Mouse (Mus musculus) T-helper 1 cell (primary cell): ENCODE results near the gene 2310050C09Rik.

Source experiments
- in situ Hi-C: fragments of 300-600 bp; cut with MboI, MseI; formaldehyde crosslinking; loops from one replicate; pipeline ENCODE4 v1.15.1; 2025; ENCODE audit warnings: high pct_unique_total_duplicates

The 2310050C09Rik gene

DNA sequence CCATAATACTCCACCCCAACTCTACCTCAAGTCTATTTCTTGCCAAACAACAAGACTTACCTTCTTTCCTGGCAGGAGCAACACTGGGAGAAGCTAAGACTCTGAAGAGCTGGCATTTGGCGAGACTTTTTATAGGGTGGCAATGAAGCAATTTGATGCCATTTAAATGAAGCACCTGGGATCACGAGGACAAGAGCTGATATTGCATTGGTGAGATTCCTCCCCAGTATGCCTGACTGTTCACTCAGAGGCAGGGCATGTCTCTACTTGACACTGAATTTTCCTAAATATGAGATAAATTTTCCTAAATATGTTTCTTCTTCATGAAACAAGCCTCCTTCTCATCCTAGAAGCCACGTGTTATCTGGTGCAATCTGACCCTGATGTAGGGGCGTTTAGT lies at the start of gene 2310050C09Rik:
TSS of gene 2310050C09Rik (minus strand) at position 101 of the 400 bp plus-strand sequence.
- in situ Hi-C loops = no loop called here

DNA sequence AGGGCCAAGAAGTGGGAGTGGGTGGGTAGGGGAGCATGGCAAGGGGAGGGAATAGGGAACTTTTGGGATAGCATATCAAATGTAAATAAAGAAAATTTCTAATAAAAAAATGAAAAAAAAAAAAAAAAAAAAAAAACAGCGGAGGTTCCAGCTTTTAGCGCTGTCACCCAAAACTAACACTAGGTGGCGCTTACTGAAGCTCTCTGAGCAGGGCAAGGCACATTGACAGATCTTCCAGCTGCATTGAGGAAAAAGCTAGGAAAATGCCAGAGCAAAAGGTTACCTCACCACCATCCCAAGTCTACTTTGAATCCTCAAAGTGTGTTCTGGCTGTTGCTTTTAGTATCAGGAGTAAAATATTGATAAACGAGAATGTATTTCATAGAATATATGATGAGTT lies 37.6 kb upstream of the 2310050C09Rik start:
- in situ Hi-C loops = no loop called here

DNA sequence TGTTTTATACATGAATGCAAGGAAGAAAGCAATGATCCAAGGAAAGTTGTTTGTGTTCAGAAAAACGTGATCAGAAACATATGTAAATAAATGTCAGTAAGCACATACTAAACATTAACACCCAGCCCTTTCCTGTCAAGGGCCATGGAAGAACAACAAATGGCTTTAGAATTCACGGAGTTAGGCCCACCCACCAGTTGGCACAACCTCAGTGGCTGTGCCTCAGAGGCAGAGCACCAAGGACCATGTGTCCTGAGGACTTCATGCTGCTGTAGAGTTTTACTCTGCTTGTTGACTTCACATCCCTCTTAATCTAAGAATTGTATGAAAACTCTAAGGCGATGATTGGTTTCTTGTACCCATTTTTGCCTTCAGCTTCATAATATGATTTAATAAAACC lies 35.2 kb upstream of the 2310050C09Rik start:
- in situ Hi-C loops = no loop called here

DNA sequence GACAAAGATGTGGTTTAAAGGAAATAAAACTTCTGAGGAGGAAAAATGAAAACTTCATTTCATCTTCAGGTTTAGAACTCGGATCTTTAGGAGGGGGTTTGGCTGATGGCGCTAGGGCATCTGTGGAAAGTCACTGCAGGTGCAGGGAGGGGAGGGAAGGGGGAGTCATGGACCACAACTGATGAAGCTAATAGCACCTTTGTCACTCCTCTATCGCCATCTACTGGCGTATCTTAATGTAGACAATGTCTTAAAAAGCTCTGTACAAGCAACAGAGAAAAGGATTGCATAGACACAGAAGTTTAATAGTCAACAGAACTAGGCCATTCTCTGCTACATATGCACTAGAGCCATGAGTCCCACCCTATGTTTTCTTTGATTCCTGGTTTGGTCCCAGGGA lies 33.6 kb upstream of the 2310050C09Rik start:
- in situ Hi-C loops = no loop called here

DNA sequence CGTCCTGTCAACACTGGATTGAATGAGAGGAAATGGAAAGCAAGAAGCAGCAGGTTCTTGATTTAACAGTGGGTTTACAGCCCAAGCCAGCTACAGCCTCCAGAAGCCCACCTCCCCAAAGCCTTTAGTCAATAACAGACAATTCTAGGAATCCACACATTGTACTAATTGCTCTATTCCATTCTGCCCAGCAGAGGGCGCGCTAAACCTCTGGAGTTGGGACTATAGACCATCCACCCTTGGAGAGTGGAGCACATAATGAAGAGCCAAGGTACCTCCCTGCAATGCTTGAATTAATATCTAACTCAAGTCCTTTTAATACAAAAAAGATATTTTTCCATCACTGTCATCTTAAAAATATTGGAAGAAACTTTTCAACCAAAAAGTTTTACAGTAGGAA lies 33.0 kb upstream of the 2310050C09Rik start:
- in situ Hi-C loops = no loop called here

DNA sequence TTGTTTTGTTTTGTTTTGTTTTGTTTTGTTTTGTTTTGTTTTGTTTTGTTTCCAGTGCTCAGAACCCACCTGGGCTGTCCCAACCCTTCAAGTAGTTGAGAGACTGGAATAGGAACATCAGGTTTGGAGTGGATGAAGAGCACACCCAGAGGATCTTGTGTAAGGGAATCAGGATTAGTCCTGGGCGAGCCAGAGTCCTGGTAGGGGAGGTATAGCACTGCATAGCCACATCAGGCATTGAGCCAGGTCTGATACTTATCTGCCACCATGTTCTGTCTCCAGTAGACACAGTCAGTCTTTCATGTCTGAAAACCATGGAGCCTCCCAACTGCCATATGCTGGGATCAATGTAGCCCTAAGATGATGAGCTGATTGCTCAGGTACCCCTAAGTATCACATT lies 24.5 kb upstream of the 2310050C09Rik start:
- in situ Hi-C loops = no loop called here

DNA sequence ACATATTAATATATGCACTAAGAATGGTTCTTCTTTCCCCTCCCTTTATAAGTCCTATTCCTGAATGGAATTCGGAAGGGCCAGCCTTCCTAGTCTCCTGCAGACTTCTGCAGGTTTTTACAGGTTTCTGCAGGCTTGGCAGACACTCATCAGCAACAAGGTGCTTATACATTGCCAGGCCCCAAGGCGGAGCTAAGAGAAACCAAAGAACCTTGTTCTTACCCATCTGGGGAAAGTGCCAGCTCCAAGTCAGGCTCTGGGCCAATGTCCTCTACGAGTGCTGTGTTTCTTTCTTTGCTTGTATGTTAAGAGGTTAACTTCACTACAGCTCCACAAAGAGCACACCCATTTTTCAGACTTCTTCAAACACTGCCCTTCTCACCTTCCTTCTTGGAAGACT lies 24.0 kb upstream of the 2310050C09Rik start:
- in situ Hi-C loops = no loop called here

DNA sequence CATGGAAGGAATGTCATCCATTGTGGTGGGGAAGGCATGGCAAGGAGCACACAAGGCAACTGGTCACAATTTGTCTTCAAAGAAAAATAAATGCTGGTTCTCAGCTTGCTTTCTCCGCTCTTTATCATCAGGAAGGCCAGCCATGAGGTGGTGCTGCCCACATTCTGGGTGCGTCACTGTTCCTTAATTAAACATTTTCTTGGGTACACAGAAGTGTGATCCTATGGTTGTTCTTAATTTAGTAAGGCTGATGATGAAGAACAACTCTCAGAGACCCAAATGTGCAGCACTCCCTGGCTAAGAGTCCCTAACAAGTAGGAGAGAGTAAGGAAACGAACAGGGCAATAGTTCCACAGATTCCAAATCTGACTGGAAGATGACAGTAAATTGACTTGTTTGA lies 4.2 kb upstream of the 2310050C09Rik start:
- in situ Hi-C loops = no loop called here

DNA sequence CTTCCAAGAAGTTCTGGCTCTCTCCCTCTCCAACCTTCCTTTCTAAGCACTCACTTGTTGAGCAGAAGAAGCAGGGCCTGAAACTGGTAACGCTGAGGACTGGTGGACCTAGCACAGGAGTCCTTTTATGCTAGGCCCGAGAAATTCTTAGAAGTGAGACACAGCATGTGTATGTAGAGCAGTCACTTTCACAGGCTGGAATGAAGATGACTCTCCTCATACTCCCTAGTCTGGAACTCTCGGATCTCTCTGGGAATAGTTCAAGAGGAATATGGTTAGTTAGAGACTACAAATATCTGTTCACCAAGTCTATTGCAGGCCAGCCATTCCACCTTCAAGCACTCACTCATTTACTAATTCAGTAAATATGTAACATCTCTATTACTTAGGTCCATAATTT lies 18.8 kb downstream of the 2310050C09Rik start, which contains the start of gene Lce1l:
TSS of gene Lce1l (minus strand) at position 101 of the 400 bp plus-strand sequence.
- in situ Hi-C loops = no loop called here

DNA sequence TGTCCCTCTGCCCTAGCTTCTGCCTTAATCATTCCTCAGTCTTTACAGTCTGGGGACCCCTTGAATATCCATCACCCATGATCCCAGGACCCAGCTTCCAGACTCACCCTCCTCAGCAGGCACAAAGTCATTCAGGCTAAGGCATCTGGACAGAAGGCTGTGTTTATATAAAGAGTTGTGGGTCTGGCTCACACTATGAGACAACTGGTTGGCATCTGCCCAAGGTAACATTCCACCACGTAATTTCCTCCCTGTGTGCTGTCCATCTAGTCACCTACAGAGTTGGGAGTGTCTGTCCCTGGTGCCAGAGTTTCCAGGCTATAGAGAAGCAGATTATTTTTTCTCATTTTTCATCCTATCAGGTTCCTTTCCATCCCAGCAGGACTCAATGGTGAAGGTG lies 42.9 kb downstream of the 2310050C09Rik start, which contains the start of gene Kprp:
TSS of gene Kprp (minus strand) at position 140 of the 400 bp plus-strand sequence.
- in situ Hi-C loops = no loop called here

DNA sequence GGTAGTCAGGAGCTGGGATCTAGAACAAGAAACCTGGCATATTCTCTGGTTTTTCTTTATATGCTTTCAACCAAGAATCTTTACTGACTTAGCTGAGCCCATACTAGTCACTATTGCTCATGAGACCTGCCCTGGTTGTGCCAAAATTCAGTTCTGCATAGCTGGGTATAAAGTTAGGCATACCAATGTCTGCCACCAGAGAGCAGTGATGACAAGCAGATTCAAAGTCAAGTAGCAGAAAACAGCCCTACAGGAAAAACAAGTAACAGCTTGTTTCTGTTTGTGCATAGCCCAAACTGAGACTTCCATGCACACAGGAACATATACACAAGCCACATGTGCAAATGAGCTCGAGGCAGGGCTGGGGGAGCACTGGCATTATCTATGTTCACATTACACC lies 44.2 kb downstream of the 2310050C09Rik start:
- in situ Hi-C loops = no loop called here
